Mouse (Mus musculus) megakaryocyte, embryonic 14.5 days (primary cell): ENCODE measurements at regions not wholly inside any gene's neighbourhood (a gene's known extent, or its start where the extent isn't known, plus 50 kb on each side); places are given as distances from the start of the nearest gene placed in this dataset.

Experiments
- H3K27me3 ChIP-seq: replicated peaks from 2 replicates; pipeline ENCODE3; 2012; ENCODE audit warnings: inconsistent platforms
- H3K36me3 ChIP-seq: replicated peaks from 2 replicates; pipeline ENCODE3; 2012; ENCODE audit warnings: low read length, inconsistent platforms, mixed read lengths
- H3K4me1 ChIP-seq: 2 replicates; pipeline ENCODE4 v1.6.1; 2012; ENCODE audit warnings: inconsistent platforms
- H3K4me3 ChIP-seq: replicated peaks from 2 replicates; pipeline ENCODE3; 2012; ENCODE audit warnings: moderate library complexity, mild to moderate bottlenecking, inconsistent platforms
- H3K9me3 ChIP-seq: 2 replicates; pipeline ENCODE4 v1.6.1; 2012; ENCODE audit warnings: inconsistent platforms
- FLI1 ChIP-seq: IDR thresholded peaks from 2 replicates; pipeline ENCODE4 v1.6.1; 2012; ENCODE audit warnings: low read length, inconsistent platforms, mixed read lengths
- GATA1 ChIP-seq: IDR thresholded peaks from 3 replicates; pipeline ENCODE4 v1.6.1; 2012; ENCODE audit warnings: mixed read lengths, low read length, inconsistent platforms, borderline replicate concordance

- H3K27me3 ChIP-seq, result no peaks in the 10 kb centered on the region
- TF ChIP-seq FLI1 (no peak), GATA1 (no peak)
- H3K9me3 ChIP-seq, result no peaks in the 10 kb centered on the region
- H3K4me1 ChIP-seq, result no peaks in the 10 kb centered on the region
- no peak overlapping the region for H3K4me3 ChIP-seq
- no peaks in the 10 kb centered on the region for H3K36me3 ChIP-seq
Measured at GRCm38 (mm10) chr11:17415144-17415543, 157.8 kb downstream of the C1d start.

DNA sequence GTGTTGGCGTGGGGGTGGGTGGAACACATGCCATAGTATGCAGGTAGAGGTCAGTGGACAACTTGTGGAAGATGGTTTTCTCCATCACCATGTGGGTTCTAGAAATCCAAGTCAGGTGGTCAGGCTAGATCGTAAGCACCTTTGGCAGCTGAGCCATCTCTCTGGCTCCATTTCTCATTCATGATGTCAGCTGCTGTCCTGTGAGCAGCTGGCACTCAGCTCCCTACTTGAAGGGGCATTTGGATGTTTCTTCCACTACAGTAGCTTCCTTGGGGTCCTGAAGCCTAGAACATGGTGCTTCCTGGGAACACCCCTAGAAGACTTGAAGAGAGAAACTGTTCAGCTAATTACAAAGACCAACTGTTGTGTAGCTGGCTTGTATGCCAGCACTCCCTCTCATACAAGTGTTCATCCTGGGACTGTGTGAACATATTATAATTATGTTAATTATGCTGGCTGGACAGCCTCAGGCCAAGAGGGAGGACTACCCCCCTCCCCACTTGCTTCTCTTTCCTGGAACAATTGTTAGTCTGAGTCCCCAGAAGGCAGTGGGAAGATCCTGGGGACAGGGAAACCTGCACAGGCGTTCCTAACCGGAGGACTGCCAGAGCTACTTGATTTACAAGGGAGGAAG is 160.4 kb downstream of the C1d start:
- no peaks in the 10 kb centered on the region for H3K4me1 ChIP-seq
- no peaks in the 10 kb centered on the region for H3K9me3 ChIP-seq
- no peak for TF ChIP-seq GATA1
- no peak for TF ChIP-seq FLI1
- no peaks in the 10 kb centered on the region for H3K36me3 ChIP-seq
- H3K4me3 ChIP-seq, result no peak overlapping the region
- H3K27me3 ChIP-seq, result no peaks in the 10 kb centered on the region

- H3K9me3 ChIP-seq, result no peaks in the 10 kb centered on the region
- no peaks in the 10 kb centered on the region for H3K27me3 ChIP-seq
- H3K4me1 ChIP-seq, result no peaks in the 10 kb centered on the region
- TF ChIP-seq GATA1 (no peak), FLI1 (no peak)
- H3K4me3 ChIP-seq, result no peak overlapping the region
- H3K36me3 ChIP-seq, result no peaks in the 10 kb centered on the region
Measured at GRCm38 (mm10) chr11:17442133-17442532, 184.8 kb downstream of the C1d start.

DNA sequence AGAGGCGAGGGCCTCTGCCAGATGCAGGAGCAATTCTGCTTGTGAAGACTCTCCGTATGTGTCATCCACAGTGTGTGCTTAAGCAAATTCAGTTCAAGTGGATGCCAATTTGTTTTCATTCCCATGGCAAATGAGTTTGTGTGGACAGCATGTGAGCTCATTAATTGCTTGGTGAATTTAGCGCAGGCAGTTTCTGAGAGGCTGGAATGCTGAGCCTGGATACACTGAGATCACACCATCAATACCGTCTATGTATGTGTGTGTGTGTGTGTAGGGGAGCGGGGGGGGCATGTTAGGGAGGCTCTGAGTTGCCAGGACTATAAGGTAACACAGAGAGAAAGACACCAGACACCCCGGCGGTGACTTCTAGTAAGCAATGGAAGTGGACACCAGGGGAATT is 191.9 kb downstream of the C1d start:
- no peak overlapping the region for H3K4me3 ChIP-seq
- H3K36me3 ChIP-seq, result no peaks in the 10 kb centered on the region
- TF ChIP-seq GATA1 (no peak), FLI1 (no peak)
- no peaks in the 10 kb centered on the region for H3K4me1 ChIP-seq
- no peaks in the 10 kb centered on the region for H3K9me3 ChIP-seq
- H3K27me3 ChIP-seq, result no peaks in the 10 kb centered on the region

DNA sequence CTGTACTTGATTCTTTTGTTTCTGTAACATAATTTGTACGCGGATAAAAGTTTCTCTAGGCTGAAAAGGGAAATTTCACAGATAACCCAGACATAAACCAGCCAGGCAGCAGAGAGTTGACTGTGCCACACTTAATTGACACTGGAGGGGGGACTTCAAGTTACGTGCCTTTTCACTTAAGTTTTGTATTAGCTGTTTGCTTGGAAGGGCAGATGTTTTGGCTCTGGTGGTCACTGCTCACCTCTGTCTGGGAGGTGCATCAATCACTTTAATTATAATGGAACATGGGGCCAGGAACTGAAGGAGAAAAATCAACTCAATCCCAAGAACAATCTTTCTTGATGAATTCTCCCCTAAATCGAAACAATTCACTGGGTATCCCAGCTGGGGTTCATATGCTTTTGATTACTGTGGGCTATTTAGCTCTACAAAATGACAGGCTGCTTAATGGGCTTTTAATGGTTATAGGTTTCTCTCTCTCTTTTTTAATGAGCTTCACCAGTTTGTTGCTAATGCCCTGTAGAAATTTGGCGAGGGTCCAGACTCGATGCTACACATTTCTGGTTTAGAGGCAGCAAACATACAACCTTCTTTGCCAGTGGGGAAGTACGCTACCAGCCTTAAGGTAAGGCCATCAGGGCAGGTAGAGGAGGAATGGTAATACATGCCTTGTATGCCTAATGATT is 193.1 kb downstream of the C1d start:
- Histone ChIP-seq H3K9me3 (no peaks in the 10 kb centered on the region), H3K27me3 (no peaks in the 10 kb centered on the region), H3K4me1 (no peaks in the 10 kb centered on the region), H3K36me3 (no peaks in the 10 kb centered on the region), H3K4me3 (no peak overlapping the region)
- TF ChIP-seq FLI1 (no peak), GATA1 (no peak)

- Histone ChIP-seq H3K27me3 (no peaks in the 10 kb centered on the region), H3K9me3 (no peaks in the 10 kb centered on the region), H3K4me3 (no peak overlapping the region), H3K4me1 (no peaks in the 10 kb centered on the region), H3K36me3 (no peaks in the 10 kb centered on the region)
- no peak for TF ChIP-seq FLI1
- no peak for TF ChIP-seq GATA1
Measured at GRCm38 (mm10) chr11:17451451-17451850, 194.1 kb downstream of the C1d start.

- no peaks in the 10 kb centered on the region for H3K4me1 ChIP-seq
Measured at GRCm38 (mm10) chr11:17453530-17453929, 196.2 kb downstream of the C1d start.

GRCm38 (mm10) chr11:17458946-17459345 is 201.6 kb downstream of the C1d start:
- H3K36me3 ChIP-seq, result no peaks in the 10 kb centered on the region
- H3K27me3 ChIP-seq, result no peaks in the 10 kb centered on the region
- H3K4me3 ChIP-seq, result no peak overlapping the region
- TF ChIP-seq FLI1, result no peak
- no peak for TF ChIP-seq GATA1
- no peaks in the 10 kb centered on the region for H3K9me3 ChIP-seq
- H3K4me1 ChIP-seq, result peaks cover 4% of the 10 kb centered on the region; the same call in 1 of the 2 replicates

More at GRCm38 (mm10) chr11:17453530-17453929, 196.2 kb downstream of the C1d start:
- TF ChIP-seq FLI1 (no peak), GATA1 (no peak)
- no peaks in the 10 kb centered on the region for H3K36me3 ChIP-seq
- H3K9me3 ChIP-seq, result no peaks in the 10 kb centered on the region
- H3K4me3 ChIP-seq, result no peak overlapping the region
- no peaks in the 10 kb centered on the region for H3K27me3 ChIP-seq

DNA sequence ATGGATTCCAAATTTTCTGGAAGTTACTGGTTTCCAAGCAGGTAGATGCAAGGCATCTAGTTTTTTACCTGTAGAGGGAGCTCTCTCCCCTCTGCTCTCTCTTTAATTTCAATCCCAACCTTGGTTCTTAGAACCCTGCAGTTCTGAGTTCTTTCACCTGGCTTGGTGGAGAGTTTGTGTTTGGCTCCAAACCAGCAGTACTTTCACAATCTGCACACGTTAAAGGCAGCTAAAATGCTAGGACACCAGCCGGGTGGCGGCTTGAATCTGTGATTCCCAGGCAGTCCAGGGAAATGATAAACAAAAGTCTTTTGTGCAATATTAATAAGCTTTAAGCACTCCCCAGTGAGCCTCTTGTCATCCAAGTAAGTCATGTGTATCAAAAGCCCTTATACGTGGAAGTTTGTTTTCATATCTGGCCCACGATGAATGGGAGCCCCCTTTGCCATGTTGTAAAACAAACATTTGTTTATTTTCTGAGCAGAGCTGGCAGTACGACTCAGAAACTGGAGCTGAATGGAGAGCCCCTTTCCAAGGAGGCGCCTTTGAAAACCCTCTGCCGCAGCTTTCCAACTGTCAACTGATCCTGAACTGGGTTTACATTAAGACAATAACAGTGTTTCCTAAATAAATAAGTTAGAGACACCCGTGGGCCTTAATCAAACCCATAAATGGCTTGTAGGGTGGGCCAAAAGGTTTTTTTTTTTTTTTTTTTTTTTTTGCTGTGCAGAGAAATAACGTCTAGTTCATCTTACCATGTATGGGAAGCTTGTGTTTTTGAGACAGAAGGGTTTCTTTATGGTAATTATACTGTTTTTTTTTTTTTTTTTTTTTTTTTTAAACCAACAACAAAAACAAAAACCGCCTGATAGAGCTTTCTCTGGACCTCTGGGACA is 202.9 kb downstream of the C1d start:
- Histone ChIP-seq H3K27me3 (no peaks in the 10 kb centered on the region), H3K9me3 (no peaks in the 10 kb centered on the region), H3K4me3 (no peak overlapping the region), H3K36me3 (no peaks in the 10 kb centered on the region), H3K4me1 (peaks cover 4% of the 10 kb centered on the region; the same call in 1 of the 2 replicates)
- no peak for TF ChIP-seq GATA1
- no peak for TF ChIP-seq FLI1
